Mouse (Mus musculus): ENCODE measurements around the gene Glb1l. TPM values are rescaled to one million over a fixed set of nuclear protein-coding genes. Genes with fewer than 3 reads are reported as not detected.

Gene Glb1l
- total RNA-seq (2023), result 10 to 100 TPM; 18.7 to 22.2 TPM

DNA sequence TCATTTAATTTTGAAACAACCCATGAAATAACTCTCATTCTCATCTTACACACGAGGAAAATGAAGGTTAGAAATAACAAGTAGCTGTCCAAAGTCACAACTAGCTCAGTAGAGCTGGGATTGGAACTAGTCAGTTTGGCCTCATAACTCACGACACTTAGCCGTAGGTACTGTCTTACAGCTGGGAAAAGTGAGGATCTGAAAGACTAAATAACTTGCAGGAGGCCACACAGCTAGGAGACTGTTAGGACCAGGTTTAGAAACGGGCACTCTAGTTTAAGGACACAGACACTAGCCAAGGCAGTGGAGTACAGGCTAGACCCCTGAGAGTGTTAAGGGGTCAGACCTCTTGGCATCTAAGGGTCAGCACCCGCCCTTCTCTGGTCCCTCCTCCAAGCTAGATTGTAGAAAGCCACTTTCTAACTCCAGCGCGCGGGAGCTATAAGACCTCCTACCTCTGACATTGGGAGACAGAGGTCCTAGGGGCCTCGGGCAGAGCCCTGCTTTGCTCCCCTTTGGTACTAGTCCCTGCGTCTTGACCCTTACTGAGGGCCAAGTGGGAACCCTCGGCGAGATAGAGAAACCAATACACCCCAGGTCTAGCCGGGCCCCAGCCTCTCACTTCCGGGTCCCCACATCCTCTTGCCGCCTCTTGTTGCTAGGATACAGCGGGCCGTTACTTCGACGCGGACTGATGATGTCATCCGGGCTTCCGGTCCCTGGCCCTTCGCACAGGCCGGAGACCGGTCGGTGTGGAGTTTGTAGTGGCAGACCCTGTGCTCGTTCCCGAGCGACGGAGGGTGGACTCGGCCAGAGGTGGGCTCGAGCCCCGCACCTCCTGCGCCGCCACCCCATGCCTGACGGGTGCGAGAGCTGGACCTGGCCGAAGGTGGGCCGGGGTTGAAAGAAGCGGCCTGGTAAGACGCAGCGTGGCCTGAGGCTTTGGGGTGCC, at the start of gene Glb1l, which contains the start of gene Stk16:
Gene Glb1l (minus strand): TSS at position 678 of the 952 bp plus-strand sequence.
Gene Stk16 (plus strand): TSS at position 703 of the 952 bp plus-strand sequence.

DNA sequence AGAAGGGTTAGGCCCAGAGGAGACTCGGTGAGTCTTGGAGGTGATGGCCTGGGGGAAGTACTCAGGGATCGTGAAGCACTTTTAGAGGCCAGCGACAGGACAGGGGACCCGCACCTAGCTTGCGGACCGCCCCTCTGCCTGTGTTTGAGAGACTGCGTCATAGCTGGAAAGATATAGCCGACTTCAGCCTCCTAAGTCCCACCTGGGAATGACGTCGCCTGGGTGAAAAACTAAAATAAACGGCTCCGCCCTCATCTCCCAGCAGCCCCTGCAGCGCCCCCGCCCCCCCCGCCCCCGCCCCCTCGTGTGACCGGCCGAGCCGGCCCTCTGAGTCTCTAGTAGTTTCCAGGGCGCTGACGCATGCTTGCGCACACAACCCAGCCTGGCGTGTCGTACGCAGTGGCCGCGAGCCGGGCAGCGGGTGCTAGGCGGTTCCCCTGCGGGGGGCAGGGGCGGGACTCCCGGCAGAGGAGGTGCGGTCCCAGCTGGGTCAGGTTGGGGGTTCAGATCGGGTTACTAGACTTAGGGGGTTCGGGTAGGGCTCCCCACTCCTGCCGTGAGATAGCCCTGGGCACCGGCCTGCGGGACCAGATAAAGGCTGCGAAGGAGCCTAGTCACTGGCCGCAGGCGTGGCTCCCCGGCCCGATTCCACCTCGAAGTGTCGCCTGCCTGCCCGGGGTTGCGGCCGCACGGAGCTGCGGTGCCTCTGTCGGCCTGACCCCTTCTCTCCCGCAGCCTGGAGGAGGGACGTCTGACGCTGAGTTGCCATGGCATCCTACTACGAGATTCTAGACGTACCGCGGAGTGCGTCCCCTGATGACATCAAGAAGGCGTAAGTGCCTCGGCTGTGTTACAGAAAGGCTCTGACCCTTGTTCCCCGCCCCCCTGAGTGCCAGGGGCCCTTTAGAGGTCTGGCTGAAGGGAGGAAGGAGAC, 25.8 kb upstream of the Glb1l start, which contains the start of gene Dnajb2:
Gene Dnajb2 (plus strand): TSS at position 290 of the 934 bp plus-strand sequence.

DNA sequence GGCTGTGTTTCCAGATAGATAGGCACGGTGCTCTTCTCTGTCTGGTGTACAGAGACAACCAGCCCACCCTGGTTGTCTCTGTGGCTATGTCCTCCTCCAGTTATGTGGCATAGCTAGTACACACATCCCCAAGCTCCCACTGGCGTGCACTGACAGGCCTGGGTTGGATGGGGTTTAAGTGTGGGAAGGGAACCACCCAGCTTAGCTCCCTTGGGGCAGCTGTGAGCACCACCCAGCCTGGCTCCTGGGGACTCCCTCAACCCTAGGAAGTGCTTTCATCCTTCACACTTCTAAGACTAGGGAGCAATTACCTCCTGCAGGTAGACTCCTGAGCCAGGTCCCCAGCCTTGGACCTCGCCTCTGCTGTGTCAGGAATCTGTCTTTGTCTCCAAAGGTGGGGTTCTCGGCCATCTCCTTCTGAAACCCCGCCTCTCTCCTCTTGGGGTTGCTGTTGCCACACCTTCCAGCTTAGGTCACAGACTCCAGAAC, 21.1 kb upstream of the Glb1l start, which contains the start of gene A630095N17Rik:
Gene A630095N17Rik (minus strand): TSS at position 439 of the 489 bp plus-strand sequence.

DNA sequence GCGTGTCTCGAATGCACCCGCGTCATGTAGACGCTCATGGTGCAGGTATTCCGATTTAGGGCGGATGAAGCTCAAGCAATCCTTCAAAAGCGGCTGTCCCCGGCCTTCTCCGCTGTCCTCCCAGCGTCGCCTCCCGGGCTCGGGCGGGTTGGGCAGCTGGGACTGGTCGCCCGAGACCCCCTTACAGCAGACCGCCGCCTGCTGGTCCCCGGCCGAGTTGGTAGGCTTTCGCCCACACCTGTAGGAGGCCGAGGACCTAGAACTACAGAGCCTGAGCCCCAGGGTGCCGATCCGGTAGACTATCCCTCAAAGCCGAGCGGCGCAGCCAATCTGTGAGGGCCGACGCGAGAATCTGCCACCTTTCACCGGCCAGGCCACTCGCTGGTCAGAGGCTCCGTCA, 8.9 kb upstream of the Glb1l start, which contains the start of gene Tuba4a:
Gene Tuba4a (minus strand): TSS at position 335 of the 400 bp plus-strand sequence.

DNA sequence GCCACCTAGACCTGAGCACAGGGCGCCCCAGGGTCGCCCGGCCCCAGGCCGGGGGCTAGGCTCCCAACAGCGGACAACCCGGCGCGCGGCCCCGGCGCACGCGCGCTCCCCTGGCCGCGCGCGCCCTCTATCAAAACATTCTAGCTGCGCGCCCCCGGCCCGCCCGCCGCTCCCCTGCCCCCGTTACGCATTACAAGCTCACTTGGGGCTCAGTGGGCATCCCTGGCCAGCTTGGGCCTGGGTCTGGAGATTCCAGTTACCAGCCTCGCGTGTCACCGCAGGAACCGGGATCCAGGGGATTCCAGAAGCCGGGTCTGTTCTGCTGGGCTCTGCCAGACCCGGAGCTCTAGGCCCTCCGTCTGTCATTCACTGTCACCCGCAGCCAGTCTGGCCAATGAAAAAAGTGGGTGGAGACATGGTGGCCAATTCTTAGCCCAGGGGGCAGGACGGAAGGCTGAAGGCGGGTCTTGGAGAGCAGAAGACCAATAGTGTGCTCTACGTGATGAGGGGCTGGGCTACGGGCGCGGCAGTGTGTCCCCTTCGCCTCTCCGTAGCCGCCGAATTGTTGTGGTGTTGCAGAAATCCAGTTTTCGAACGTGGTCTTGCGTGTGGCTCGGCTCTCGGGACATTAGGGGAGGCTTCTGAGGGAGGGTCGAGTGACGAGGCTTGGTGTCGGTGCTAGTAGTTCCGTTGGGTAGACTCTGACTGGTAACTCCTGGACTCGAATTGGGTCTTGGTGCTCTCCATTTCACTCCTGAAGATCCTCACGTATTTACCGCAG, 18.8 kb downstream of the Glb1l start, which contains the start of the genes Ankzf1 and Atg9a:
Gene Ankzf1 (plus strand): TSS at position 530 of the 781 bp plus-strand sequence.
Gene Atg9a (minus strand): TSS at position 575 of the 781 bp plus-strand sequence.

DNA sequence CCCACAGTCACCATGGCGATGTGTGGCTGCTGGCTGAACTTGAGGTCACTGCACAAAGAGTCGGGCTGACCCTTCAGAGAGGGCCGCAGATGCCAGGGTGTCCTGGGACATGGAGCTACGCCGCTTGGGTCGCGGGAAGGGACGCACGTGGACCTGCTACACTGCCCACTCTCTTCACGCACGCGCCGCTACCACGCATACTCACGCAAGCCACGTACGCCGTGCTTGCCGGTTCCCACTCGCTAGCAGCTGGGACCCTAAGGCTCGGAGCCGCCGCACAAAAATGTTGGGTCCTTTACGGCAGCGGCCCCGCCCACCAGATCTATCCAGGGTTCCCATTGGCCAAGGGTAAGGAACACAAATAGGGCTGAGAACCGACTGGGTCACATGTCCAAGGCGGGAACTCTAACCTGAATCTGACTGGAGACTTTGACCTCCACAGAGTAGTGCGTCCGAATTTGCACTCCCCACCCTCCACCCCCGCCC, 30.5 kb downstream of the Glb1l start, which contains the start of gene Abcb6:
Gene Abcb6 (minus strand): TSS at position 288 of the 486 bp plus-strand sequence.

DNA sequence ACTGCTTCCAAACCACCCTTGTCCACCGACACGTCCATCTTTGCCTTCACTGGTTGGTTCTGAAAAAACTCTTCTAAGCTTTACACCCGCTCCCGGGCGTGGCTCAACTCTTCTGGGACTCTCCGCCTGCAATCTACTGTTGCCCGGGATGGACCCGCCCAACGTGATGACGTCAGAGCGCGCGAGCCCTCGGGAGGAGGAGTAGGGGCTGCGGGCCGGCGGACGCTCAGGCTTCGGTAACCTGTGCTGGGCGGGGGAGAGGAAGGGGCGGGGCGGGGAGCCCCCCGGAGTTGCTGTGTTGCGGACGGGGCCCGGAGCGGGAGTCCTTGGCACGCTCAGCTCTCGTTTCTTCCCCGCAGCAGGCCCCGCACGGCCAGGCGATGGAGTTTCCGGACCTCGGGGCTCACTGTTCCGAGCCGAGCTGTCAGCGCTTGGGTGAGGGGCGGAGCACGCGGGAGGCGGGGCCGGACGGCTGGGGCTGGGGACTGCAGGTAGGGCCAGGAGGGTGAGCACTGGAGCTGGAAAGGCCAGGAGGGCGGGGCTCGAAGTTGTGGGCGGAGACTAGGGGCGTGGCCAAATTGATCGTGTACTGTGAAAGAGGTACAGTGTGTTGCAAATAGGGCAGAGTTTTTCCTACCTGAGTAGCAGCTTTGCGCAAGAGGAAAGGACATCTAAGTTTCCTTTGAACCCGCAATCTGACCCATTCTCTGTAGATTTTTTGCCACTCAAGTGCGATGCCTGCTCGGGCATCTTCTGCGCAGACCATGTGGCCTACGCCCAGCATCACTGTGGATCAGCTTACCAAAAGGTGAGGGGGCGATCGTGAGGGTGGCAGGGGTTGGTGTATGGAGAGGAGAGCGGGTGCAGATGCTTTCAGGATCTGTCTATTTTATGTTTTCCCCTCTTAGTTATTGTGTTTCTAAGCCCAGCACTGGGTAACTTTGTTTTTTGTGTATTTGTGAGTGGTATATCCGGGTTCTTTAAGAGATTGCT, 41.8 kb downstream of the Glb1l start, which contains the start of gene Zfand2b:
Gene Zfand2b (plus strand): TSS at position 175 of the 993 bp plus-strand sequence.

Other genes starting within 250 kb of the Glb1l start
- 10 to 100 TPM in 1 of 2 experiments, 1 to 10 TPM in 1; 7.5 to 10.2 TPM for gene Nhej1, start 85.6 kb downstream of the Glb1l start, total RNA-seq (2023)
- gene Slc23a3, start 76.9 kb downstream of the Glb1l start, total RNA-seq (2023), result 1 to 10 TPM; 1.2 to 1.5 TPM
- gene Cnppd1, start 68.1 kb downstream of the Glb1l start, total RNA-seq (2023), result 100 to 1,000 TPM; 103 to 115 TPM
- 10 to 100 TPM; 64.6 to 70.8 TPM for gene Retreg2, start 68.0 kb downstream of the Glb1l start, total RNA-seq (2023)
- gene Zfand2b, start 42.2 kb downstream of the Glb1l start, total RNA-seq (2023), result 10 to 100 TPM; 52.0 to 63.6 TPM
- gene Abcb6, start 30.4 kb downstream of the Glb1l start, total RNA-seq (2023), result 1 to 10 TPM; 6.7 TPM
- gene Ankzf1, start 18.7 kb downstream of the Glb1l start, total RNA-seq (2023), result 10 to 100 TPM; 18.8 to 20.0 TPM
- gene Atg9a, start 18.6 kb downstream of the Glb1l start, total RNA-seq (2023), result 10 to 100 TPM; 69.0 to 69.1 TPM
- gene Stk16, start within 50 bp of the Glb1l start, total RNA-seq (2023), result 100 to 1,000 TPM; 127 to 139 TPM
- gene Tuba4a, start 9.1 kb upstream of the Glb1l start, total RNA-seq (2023), result 100 to 1,000 TPM; 415 to 449 TPM
- not detected for gene A630095N17Rik, start 21.3 kb upstream of the Glb1l start, total RNA-seq (2023)
- gene Dnajb2, start 25.6 kb upstream of the Glb1l start, total RNA-seq (2023), result 10 to 100 TPM in 1 of 2 experiments, 1 to 10 TPM in 1; 8.7 to 11.0 TPM
- not detected for gene Ptprn, start 53.7 kb upstream of the Glb1l start, total RNA-seq (2023)
- gene Resp18, start 67.6 kb upstream of the Glb1l start, total RNA-seq (2023), result not detected
- gene Dnpep, start 107.2 kb upstream of the Glb1l start, total RNA-seq (2023), result 10 to 100 TPM; 27.7 to 32.2 TPM
- under 1 TPM; 0.16 to 0.31 TPM for gene Des, start 149.5 kb upstream of the Glb1l start, total RNA-seq (2023)
- not detected for gene Speg, start 164.5 kb upstream of the Glb1l start, total RNA-seq (2023)
- gene Gmppa, start 225.1 kb upstream of the Glb1l start, total RNA-seq (2023), result 10 to 100 TPM; 38.8 to 46.6 TPM
- not detected for gene Asic4, start 239.6 kb upstream of the Glb1l start, total RNA-seq (2023)